Mouse (Mus musculus) 416B (cell line): ENCODE measurements around the gene Lrrc36.

Source experiments
- DNase-seq: peaks from one replicate; pipeline ENCODE4 v3.0.0; 2011; ENCODE audit warnings: low read depth

Gene Lrrc36

DNA sequence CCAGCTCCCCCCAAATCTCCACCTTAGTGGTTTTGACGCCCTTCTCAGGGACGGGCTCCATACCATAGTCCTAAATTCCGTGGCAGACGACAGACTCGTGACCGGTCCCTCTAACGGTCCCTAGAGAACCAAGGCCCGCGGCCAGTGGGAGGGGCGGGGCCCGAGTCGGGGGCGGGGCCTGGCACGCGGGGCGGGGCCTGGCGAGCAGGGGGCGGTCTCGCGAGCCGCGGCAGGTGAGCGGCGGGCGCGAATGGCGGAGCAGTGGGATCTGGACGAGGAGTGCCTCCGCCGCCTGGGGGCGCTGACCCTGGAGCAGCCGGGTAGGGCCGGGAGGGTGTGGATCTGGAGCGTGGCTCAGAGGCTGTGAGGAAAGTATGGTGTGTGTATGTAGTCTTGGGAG lies at the start of gene Lrrc36, which contains the start of gene Kctd19:
Lrrc36 (plus strand) TSS at position 181 of the 400 bp plus-strand sequence.
Kctd19 (minus strand) TSS at position 112 of the 400 bp plus-strand sequence.
- DNase-seq: no peak

GRCm38 (mm10) chr8:105367107-105367506 lies 46.3 kb upstream of the Lrrc36 start:
- peak; percentile 53 for DNase-seq

- DNase-seq: no peak
Measured at GRCm38 (mm10) chr8:105372473-105372872, 40.9 kb upstream of the Lrrc36 start.

DNA sequence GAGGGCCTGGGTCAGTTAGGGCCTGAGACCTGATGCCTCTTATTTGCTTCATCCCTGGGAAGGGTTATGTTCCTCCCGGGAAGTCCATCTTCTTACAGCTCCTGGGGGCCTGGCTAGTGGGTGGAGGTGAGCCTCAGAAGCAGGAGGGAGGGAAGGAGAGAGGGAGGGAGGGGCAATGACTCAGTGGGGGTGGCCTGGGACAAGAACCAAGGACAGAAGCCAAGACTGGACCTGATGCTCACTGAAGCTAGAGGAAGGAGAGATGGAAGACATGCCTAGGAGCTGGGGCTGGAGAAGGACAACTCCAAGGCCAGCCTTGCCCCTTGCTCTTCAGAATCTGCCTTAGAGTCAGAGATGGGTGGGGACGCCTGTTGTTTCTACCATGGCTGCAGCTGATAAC lies 40.3 kb upstream of the Lrrc36 start, which contains the start of gene Plekhg4:
Plekhg4 (plus strand) TSS at position 243 of the 400 bp plus-strand sequence.
- DNase-seq: no peak

GRCm38 (mm10) chr8:105374513-105374966 lies 38.8 kb upstream of the Lrrc36 start:
- no peak for DNase-seq

- DNase-seq: peak; percentile 75
Measured at GRCm38 (mm10) chr8:105378673-105379072, 34.7 kb upstream of the Lrrc36 start.

DNA sequence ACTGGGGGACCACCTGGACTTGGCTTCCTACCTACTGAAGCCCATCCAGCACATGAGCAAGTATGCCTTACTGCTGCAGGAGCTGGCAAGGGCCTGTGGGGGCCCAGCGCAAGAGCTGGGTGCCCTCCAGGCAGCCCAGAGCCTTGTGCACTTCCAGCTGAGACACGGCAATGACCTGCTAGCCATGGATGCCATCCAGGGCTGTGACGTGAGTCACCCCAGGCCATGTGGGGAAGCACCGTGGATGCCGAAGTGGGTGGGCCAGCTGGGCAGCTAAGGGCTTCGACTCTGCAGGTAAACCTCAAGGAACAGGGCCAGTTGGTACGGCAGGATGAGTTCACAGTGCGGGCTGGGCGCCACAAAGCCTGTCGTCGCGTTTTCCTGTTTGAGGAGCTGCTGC lies 33.1 kb upstream of the Lrrc36 start:
- no peak for DNase-seq

GRCm38 (mm10) chr8:105384070-105384469 lies 29.3 kb upstream of the Lrrc36 start:
- peak; percentile 41 for DNase-seq

DNA sequence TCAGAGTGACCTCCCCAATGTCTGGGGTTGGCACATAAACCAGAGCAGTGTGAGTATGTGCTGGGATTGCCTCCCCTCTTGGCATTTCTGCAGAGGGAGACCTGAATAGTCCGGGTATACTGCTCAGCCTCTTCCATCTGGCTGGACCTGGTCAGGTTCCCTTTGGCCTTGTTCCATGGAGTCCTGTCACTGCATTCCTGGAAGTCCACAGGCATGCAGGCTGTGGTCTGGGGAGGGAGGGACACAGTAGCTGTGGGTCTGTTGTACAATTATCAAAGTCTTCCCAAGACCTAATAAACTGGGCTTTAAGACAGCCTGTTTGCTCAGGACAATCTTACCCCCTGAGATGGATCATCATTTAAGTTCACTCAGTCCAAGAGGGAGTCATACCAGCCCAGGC lies 26.2 kb upstream of the Lrrc36 start:
- no peak for DNase-seq

- DNase-seq: no peak
Measured at GRCm38 (mm10) chr8:105389096-105389495, 24.3 kb upstream of the Lrrc36 start.

DNA sequence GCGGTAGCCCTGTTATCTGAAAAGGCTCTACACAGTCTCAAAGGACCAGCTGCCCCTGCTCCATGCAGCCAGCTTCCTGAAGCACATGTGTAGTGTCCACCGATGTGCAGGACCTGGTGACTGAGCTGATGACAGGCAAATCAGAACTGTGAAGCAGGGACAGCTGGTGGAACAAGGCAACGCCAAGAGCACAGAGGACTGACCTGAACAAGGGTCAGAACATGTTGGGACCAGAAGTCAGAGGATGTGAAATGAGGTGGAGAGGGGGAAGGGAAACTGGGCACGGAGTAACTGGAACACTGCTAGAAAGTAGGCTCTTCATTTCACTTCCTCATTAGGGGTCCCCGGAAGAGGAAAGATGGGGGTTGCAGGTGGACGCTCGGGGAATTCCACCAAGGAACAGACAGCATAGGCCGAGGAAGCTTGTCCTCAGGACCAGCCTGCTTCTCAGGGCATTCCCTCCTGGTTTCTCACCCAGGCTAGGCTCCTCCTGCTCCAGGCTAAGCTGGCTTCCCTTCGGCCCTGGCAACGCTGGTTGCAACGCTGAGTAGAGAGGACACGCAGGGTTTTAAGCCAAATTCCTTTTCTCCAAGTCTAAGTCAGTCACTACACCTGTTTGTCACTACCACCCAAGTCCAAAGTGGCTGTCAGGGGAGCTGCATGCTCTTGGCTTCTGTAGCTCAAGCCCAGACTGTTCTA lies 20.1 kb upstream of the Lrrc36 start:
- DNase-seq: no peak

GRCm38 (mm10) chr8:105393915-105394314 lies 19.5 kb upstream of the Lrrc36 start:
- DNase-seq: no peak

GRCm38 (mm10) chr8:105397747-105398146 lies 15.6 kb upstream of the Lrrc36 start:
- peak; percentile 76 for DNase-seq

DNA sequence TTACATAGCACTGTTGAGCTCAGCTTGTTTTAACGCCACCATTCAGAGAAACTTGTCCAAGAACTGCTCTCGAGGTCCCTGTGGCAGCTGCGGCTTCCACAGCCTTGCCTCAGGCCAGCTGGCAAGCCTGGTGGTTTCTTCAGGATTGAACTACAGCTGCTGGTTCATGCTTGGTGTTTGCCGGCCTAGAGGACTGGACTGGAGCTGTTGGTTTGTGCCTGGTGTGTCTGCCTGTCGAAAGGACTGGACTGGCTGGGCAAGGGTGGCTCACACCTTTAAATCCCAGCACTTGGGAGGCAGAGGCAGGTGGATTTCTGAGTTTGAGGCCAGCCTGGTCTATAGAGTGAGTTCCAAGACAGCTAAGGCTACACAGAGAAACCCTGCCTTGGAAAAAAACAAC lies 13.4 kb upstream of the Lrrc36 start:
- no peak for DNase-seq

GRCm38 (mm10) chr8:105403467-105403866 lies 9.9 kb upstream of the Lrrc36 start:
- no peak for DNase-seq

DNA sequence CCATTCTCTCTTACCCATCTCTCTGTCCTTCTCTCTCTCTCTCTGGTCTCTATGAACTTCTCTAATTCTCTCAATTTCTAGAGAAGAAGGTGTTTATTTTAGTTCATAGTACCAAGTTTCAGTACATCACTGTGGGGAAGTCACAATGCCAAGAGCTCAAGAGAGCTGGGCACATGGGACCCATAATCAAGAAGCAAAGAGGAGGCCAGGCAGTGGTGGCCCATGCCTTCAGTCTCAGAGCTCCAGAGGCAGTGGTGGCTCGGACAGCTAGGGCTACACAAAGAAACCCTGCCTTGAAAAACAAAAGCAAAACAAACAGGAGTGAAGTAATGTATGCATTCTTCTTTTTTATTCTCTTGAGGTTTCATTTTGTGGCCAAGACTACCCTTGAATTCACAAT lies 8.9 kb upstream of the Lrrc36 start:
- DNase-seq: no peak

- no peak for DNase-seq
Measured at GRCm38 (mm10) chr8:105406416-105406815, 7.0 kb upstream of the Lrrc36 start.

GRCm38 (mm10) chr8:105408331-105408730 lies 5.0 kb upstream of the Lrrc36 start:
- no peak for DNase-seq

GRCm38 (mm10) chr8:105409947-105410346 lies 3.4 kb upstream of the Lrrc36 start:
- DNase-seq: no peak

DNA sequence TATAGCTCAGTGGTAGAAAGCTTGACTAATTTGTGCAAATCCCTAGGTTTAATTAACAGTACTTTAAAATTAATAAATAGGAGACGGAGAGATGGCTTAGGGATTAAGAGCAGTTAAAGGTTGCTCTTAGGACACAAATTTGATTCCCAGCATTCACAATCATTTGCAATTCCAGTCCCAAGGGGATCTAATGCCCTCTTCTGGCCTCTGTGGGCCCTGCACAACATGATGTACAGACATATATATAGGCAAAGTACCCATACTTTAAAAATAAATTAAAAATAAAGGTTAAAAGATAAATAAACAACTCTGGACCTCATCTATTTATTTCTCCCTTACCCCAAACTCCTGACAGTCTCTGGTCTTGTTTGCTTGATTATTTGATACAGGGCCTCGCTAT lies 5.6 kb downstream of the Lrrc36 start:
- DNase-seq: peak; percentile 18

DNA sequence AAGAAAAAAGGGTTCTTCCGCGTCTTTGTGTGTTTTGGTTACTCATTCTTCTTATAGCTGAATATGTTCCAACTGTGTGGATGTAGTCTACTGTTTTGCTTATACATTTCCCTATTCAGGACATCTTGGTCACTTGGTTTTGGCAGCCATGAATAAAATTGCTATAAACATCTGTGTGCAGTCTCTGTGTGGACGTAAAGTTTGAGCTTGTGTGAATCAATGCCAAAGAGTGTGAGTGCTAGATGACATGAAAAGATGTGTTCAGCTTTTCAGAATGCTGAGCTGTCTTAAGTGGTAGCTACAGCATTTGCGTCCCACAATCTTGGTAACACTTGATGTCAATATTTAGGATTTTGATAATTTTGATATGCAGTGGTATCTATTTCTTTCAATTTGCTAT lies 6.4 kb downstream of the Lrrc36 start:
- no peak for DNase-seq

DNA sequence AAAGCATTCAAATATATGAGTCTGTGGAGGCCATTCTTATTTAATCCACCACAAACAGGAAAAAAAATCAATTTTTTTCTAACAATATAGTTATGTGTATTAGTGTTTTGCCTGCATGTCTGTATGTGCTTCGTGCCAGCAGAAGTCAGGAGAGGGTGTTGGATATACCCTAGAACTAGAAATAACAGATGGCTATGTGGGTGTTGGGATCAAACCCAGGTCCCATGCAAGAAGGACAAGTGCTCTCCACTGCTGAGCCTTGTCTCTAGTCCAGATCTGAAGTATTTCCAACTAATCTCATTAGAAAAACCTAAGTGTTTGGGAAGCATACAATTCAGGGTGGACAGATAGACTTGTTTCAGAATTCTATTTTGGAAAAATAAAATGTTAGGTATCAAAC lies 8.6 kb downstream of the Lrrc36 start:
- DNase-seq: no peak

DNA sequence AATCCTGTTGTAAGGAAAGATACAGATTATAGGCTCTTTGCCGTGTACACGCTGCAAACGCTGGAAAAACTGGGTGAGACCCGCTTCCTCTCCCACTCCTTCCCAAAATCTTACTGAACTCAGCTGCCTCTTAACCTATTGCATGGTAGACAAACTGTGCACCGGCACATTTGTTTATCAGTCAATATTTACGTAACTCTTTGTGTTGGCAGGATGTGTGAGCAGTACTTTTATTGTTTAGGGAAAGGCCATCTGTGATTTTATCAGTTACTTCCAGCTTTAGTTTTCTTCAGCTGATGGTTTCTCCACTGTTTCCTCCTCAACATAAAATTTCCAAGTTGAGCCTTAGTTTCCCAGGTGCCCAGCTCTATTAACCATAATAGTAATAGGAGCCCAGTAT lies 13.5 kb downstream of the Lrrc36 start:
- no peak for DNase-seq
